Mouse (Mus musculus) natural killer cell, adult 2 months (primary cell): ENCODE results near the gene Pdss2.
"Not testable (repeated sequence)": the region's sequence is repeated elsewhere in the genome, so short reads cannot be mapped to it uniquely, and the experiment has no call there.

Source experiments
- DNase-seq, 2 experiments: peaks; one replicate each; pipeline ENCODE4 v3.0.0; 2022; ENCODE audit warnings: low spot score in 2 of 2

Gene Pdss2

DNA sequence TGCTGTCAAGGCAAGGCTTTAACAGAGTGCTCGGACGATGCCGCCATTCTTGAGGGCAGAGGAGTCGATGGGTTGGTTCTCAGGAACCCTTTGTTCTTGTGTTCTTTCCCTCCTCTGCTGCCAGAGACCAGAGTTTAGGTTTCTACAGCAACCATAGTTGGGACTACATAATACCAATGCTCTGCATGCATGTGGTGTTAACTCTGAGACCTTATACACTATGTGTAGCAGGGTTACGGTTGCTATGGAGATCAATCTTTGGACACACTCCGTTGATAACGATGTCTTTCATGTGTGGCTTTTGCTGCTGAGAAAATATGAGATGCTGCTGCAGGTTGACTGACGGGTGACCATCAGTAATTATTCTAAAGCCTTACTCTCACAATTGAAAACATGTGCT lies 20.9 kb downstream of the Pdss2 start:
- no peak for DNase-seq

DNA sequence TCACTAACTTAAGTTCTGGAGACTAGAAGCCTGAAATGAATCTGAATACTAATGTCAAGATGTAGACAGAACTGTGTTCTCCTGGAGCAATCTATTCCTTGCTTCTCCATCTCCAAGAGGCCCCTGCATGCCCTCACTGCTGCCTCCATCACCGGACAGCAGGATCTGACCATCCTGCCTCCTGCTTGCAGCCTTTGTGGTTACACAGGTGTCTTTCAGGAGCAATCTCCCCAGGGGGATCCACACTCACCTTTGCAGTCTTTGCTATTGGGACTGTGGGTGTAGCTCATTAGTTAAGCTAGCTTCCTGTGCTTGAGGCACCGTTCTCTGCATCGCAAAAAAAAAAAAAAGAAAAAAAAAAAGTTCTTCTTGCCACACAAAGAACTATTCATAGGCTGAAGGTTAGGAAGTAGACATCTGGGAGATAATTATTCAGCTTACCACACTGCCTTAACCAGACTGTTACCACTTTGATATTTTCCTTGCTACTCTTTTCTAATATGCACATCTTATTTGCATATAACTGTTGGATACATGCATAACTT lies 23.0 kb downstream of the Pdss2 start:
- DNase-seq = no peak

DNA sequence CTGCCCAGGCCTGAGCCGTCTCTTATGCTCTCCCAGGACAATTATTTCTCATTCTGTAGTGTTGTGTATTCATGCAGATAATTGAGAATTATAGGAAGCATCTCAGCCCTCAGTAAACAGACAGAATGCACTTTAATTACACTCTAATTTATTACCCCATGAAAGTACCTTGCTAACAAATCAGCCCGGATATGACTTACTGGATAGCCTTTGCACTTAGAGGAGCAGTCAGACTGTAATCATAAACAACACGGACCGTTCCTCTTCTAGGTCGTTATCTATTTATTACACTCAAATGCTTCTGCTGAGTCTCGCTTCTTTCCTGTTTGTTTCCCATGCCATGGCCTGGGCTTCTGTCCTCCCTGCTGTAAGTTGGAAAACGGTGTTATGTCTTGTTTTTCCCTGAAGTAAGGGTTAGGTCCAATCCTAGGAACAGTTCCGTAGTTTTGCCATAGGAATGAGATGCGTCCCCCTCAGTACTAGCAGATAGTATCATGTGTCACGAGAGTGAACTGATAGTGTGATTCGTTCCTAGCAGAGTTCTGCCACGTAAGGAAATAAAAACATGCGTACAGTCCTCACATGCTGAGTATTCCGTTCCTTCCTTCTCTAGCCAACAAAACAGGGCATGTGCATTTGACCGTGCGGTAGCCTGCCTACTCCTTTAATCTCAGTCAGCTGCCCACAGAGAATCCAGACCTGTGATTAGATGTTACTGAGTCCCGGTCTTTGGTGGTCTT lies 24.3 kb downstream of the Pdss2 start:
- DNase-seq = no peak

DNA sequence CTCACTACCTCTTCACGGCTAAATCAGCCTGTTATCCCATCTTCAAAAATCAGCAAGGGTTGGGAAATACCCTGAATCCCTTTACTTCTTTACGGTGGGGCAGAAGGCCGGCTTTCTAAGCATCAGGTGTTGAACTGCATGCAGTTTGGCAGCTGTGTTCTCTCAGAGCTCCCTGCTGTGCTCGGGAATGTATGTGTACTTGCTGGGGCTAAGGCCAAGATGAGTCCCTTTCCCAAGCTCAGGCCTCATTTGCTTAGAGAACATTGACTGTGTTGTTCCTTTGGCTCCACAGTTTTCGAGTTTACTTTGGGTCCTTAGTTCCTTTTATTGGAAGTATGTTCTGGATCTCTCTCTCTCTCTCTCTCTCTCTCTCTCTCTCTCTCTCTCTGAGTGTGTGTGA lies 26.7 kb downstream of the Pdss2 start:
- DNase-seq = no peak

DNA sequence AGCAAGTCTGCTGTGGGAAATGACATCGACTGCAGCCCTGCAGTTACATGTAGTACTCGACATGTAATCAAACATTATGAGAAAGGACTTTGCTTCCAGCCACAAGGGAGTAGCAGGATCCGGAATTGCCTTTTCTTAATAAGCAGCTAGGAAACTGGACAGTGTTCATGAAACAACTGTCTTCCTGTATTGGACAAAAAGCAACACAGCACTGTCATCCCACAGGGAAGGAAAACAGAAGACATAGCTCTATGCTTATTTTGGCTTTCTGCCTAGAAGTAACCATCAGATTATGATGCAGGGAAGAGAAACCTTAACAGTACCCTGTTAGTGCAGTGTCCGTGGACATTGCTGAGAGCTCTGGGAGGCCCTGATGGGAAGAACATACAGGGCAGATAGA lies 31.0 kb downstream of the Pdss2 start:
- no peak for DNase-seq

DNA sequence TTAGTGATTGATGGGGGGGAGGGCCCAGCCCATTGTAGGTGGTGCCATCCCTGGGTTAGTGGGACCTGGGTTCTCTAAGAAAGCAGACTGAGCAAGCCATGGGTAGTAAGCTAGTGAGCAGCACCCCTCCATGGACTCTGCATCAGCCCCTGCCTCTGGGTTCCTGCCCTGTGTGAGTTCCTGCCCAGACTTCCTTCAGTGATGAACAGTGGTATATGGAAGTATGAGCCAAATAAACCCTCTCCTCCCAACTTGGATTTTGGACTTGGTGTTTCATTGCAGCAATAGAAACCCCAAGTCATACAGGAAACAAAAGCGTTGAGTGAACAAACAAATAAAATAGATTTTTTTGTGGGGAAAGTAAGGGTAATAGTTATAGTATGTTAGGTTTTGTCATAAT lies 35.7 kb downstream of the Pdss2 start:
- not testable (repeated sequence) for DNase-seq

DNA sequence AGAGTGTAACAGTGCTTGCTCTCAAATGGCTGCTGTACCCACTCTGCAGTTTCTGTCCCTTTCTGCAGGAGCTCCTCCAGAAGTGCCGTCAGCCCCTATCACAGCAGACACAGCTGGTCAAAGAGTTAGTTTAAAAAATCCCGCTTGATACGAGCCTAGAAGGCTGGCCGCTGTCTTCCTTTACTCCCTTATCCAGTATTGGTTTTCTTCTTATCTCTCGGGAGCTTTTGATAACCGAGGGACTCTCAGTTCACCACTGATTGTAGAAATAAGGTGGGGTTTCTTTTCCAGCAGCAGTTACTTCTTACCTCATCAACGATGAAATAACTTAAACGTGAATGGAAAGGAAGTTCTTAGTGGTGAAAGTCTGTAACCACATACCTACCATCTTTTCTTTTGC lies 36.2 kb downstream of the Pdss2 start:
- not testable (repeated sequence) for DNase-seq

DNA sequence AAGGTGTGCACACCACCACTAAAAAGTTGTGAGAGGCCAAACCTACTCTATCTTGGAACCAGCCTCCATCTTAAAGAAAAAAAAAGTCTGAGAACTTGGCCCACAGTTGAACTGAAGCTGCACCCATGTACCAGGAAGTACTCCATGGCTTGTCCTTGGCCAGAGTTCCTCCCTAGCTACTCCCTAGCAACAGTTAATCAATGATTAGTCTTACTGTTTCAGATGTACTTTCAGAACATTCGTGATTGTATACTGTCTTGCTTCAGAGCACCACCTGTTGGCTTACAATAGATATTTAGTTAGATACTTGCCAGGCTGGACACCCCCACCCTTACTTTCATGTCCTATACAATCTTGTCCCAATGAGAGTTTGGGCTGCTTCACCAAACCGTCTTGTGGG lies 50.0 kb downstream of the Pdss2 start:
- no peak for DNase-seq

DNA sequence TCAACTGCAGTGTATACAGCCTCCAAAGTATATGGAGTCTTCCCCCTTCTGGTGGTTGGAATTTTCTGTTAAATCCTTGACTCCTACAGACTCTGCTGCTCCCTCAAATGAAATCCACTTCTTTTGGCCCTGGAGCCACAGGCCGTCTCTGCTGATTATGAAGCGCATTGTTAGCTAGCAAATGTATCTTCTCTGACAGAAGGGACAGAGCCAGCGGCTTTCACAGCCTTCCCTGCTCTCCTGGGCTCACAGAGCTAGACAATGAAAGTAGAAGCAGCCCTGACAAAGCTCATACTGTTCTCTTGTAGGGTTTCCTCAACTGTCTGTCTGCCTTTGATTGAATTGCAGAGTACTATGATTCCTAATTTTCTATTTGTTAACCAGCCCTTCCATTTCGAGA lies 51.1 kb downstream of the Pdss2 start:
- DNase-seq = no peak

DNA sequence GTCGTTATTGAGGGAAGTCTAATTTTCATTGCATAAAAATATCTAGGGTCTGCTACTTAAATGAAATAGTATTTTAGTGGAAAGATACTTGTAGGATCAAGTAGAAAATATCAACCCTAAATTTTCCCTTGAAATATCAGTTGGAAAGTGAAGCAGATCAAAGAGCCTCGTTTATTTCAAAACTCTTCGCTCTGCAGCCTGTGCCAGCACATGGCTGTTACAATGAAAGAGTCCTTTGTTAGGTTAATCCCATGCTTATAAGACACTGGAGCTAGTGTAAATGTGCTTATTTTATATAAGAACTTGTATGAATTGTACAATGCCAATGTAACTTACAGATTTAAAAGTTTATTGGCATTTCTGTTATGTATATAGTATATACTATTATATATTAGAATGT lies 51.8 kb downstream of the Pdss2 start:
- DNase-seq = no peak

DNA sequence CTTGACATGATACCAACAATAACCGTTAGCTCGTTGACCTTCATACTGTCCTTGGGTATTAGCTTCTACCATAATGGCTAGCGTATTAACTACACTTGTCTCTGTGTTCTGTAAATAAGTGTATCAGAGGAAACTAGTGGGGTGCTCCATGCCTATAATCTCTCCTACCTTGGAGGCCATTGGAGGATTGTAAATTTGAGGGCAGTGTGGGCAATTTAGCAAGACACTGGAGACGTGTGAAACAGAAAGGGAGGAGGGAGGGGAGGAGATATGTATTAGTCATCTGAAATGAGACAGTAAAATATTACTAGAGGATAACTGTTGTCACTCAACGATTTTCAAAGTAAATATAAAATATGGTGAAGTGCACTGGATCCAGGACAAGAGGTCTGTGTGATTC lies 54.2 kb downstream of the Pdss2 start:
- DNase-seq = no peak

DNA sequence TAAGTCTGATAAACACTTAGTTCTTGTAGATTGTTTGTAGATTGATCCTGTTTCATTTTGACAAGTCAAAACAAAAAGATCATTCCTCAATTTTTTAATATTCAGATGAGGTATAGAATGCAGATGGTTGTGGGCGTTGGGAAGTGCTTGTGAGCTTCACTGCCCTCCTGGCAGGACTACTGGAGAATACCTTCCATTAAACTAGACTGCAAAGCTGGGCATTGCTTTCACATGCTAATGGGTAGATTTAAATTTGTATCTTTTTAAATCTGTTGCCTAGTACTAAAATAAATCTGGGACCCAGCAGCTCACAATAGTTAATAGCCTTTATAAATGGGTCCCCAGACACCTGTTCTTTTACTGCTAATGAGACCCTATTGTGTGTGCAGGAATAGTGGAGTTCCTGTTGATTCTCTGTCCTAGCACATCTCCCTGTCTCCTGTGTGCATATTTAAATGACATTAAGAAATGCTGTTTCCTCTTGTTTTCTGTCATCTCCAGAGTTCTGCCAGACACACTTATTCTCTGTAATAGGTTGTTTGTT lies 54.9 kb downstream of the Pdss2 start:
- no peak for DNase-seq

DNA sequence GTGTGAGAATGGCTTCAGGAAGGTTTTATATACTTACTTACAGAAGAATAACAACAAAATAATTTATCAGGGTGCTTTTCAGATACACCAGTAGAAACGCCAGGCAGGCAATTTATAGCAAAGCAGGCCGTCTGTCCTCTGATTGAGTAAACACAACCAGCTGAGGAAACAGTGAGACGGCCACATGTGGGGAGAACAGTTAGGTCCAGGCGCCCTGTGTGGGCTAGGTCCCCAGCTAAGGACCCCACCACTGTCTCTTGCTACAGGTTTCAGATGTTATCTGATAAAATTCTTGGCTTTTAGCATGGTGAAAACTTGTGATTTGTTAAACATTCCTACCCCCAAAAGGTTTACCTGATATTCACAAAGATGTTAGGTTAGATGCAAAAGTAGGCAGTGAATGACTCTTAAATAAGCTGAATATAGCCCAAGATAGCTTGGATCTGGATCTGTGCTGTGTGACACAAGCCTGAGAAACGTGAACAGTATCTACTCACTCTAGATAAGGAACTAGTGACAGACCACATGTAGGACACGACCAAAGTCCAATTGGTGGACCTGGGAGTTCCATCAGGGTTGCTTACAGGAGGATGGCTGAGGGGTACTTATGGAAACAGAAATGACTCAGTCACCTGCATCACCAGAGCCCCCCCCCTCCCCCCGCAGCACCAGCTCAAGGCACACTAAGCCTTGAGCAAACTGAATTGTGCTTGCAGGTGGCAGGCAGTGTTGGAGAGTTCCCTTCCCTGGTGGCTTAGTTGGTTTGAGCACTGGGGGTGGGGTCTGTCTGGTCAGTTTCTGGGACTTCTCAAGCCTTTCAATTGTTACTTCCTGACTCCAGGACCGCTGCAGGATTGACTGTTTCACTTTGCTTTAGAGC lies 56.2 kb downstream of the Pdss2 start:
- DNase-seq = no peak

DNA sequence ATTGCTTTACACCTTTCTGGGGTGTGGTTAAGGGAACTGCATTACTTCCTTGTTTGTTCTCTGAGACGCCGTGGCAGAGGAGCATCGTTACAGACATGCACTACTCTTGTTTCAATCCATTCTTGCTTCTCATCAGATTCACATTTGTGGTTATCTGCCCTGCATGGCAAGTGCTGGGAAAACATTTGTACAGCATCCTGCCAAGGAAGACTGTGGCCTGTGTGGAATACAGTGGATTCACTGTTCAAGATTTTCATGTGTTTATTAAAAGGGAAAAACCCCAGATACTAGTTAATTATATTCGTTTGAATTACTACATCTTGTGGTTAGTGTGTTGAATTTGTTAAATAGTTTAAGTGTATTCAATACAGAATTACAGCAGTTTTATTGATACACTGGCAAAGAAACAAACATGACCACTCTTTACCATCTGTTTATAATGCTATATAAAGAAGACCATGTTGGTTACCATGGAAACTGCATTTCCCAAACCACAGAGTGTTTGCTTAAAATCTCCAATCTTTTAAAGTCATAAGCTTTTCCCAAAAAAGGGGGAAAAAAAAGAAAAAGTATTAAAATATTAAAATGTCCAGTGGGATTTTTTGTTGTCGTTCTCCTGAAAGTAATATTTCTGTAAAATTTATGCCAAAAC lies 58.5 kb downstream of the Pdss2 start:
- no peak for DNase-seq

DNA sequence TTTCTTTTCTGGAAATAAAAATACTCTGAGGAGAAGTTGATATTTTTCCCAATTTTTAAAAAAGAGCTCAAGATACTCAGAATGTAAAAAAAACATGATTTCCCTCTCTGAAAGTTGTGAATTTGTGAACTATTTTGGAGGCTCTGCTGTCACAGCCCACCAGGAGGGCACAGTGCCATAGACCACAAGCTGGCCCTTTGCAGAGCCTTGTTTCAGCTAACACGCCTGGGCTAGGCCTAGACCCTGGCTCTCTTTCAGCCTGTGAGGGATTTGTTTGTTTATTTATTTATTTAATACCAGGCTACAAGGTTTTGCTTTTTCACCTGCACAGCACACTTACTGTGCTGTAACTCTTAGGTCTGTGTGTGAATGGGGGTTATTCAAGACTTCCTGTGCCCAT lies 64.3 kb downstream of the Pdss2 start:
- DNase-seq = no peak

DNA sequence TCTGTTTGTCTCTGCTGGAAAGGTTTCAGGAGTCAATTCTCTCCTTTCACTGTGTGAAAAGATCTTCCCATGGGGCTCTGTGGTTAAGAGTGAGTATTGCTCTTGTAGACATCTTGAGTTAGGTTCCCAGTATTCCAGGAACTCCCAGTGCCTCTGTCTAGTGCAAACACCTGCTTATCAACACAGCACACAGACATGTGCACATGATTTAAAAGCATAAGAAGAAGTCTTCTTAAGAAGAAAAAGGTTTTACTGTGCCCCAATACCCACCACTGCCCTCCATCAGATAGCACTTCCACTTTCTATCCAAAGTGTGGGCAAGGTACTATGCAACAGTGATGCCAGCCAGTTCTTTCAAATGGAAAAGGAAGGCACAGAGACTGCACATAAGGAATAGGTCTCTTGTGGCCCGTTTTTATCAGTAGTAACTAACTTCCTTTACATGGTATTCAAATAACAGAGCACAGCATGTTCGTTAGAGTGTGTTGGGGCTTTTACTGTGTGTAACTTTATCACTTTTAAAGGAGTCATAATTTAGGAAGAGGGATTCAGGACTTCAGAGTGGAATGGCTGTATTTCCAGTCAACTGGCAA lies 69.4 kb downstream of the Pdss2 start:
- no peak for DNase-seq

DNA sequence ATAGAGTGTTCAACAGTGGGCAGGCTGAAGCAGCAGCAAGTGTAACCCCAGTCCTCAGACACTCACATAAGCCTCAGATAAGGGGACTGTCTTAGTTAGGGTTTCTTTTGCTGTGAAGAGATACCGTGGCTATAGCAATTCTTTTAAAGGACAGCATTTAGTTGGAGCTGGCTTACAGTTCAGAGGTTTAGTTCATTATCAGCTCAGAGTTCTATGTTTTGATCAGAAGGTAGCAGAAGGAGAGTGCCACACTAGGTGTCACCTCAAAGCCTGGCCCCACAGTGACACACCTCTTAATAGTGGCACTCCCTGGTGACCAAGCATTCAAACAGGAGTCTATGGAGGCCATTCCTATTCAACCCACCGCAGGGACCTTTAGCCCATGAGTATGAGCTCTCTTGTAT lies 70.0 kb downstream of the Pdss2 start:
- DNase-seq = no peak

DNA sequence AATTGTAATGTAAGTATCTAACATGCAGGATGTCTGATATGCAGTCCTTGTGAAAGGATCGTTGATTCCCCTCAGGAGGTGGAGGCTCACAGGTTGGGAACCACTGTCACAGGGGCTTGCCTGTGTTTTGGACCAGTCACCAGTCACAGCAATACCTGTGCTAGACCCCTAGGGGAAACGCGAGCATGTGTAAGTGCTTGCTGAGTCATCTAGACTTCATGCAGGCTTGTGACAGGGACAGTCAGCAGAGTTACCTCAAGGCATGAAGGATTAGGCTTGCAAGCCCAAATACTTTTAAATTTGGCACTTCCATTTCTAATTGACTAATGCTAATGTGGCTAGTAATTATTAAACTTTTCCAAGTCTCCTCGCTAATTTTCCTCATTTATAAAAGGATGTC lies 71.2 kb downstream of the Pdss2 start:
- no peak for DNase-seq

DNA sequence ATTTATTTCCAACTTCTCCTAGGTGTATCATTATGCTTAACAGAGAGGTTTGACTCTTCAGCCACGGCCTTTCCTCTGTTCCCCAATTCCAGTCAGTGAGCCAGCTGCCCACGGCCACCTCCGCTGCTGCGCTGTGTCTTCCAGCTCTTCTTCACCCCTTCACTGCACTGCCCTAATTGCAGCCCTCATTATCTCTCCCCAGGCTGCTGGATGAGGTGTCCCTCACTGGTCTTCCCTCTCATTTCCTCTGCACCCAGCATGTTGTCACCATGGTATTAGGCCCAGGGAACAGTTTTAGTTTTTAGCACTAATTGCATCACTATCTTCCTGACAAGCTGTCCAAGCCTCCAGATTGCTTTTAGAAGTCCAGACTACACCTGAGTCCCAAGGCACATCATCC lies 73.0 kb downstream of the Pdss2 start:
- DNase-seq = no peak

DNA sequence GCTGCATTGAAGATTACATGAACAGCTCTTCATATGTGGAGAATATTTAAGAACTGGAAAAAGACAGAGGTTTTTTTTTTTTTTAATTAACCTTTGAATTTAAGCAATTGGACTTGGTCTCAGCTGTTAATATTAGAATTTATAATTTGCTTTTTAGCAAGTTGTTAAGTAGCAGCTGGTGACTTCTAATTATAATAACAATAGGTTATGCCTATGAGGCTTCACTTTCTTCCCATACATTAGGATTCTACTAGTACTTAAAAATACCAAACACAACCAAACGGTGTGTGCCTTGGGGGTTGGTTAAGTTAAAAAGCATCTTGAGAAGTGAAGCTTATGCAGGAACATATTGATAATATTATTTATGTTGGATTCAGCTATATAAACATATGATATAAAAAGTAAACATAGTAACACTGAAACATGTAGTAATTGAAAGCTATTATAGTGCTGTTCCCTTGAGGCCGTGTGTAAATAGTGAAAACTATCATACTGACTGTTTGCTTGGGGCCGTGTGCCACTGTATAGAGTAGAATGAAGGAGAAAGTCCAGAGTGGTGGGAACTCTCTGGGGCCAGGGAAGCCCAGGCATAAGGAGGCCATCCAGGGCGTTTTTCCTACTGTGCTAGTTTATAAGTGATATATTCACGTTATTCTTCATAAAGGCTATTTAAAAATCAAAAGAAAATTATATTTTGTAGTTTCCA lies 87.0 kb downstream of the Pdss2 start:
- no peak for DNase-seq

DNA sequence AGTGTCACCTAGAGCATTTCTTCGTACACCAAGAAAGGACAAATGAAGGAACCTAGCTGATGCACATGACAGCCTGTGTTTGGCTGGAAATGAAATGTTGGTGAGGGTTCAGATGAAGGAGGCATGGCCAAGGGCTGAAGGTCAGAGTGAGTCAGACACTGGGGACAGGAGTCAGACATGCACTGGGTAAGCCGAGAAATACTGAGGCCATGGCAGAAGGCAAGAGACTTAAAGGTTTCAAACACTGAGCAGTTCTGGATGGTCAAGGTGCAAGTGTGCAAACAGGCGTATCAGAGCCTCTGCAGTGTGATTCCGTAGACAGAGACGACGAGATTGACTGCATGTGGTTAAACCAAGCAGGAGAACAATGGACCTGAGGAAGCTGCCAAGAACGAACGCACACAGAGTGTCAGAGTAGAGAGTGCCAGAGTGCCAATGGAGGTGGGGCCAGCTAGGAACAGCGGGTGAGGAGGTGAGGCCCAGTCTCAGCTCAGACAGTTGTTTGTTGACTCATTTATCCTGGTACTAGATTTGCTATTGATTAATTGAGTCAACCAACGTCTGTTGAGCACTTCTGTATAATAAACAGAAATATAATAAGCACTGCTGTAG lies 89.6 kb downstream of the Pdss2 start:
- no peak for DNase-seq
